In genomic region chr11:77825853-77826252, GRCm38 (mm10) we compare ENCODE assay signal across 8 mouse cellular contexts. TPM values are rescaled to one million over a fixed set of nuclear protein-coding genes. Genes with fewer than 3 reads are reported as not detected.
DNase-seq lines count a peak whose midpoint lies in the region; ATAC-seq and TF ChIP-seq lines count a peak whose summit lies in the region.

No protein-coding gene starts in this region.

- peak; percentile 81 for TF ChIP-seq CTCF in kidney, adult 2 months (conservative IDR thresholded peaks at IDR 0.05; ENCODE audit: insufficient read depth, insufficient read length, low read depth, low read length)
- TF ChIP-seq CTCF in thymus, adult 2 months (IDR thresholded peaks at IDR 0.05; ENCODE audit: borderline replicate concordance, control insufficient read depth, extremely low read depth, insufficient read depth, low read length, poor library complexity), result peak; percentile 73; the same call in 1 of the 2 replicates

- no peak overlapping the region for H3K27ac ChIP-seq in kidney, adult 2 months (ENCODE audit: insufficient read depth, low read depth, low read length)
- no peak overlapping the region for H3K27ac ChIP-seq in limb, embryonic 14.5 days (replicated peaks; ENCODE audit: low read depth, low read length)
- H3K27ac ChIP-seq in neural tube, embryonic 13.5 days (replicated peaks), result peak overlapping the region; percentile 67
- no peak overlapping the region for H3K27ac ChIP-seq in thymus, adult 2 months (ENCODE audit: control insufficient read depth, insufficient read depth, low read length)

- WGBS in kidney, adult 2 months, result 12% methylated on average over 5 of the region's 5 CpGs
- 0% methylated on average over 5 of the region's 5 CpGs for WGBS in limb, embryonic 14.5 days
- 0% methylated on average over 5 of the region's 5 CpGs for WGBS in neural tube, embryonic 13.5 days
- WGBS in thymus, adult 2 months, result 40% methylated on average over 5 of the region's 5 CpGs

- H3K9me3 ChIP-seq in limb, embryonic 14.5 days (ENCODE audit: control insufficient read depth, low read length), result no peaks in the 10 kb centered on the region
- H3K9me3 ChIP-seq in neural tube, embryonic 13.5 days, result no peaks in the 10 kb centered on the region

- TF ChIP-seq POLR2A in kidney, adult 2 months (IDR thresholded peaks at IDR 0.05; ENCODE audit: low read depth, low read length), result no peak
- TF ChIP-seq POLR2A in limb, embryonic 14.5 days (IDR thresholded peaks at IDR 0.05; ENCODE audit: borderline replicate concordance, extremely low read depth, insufficient read depth, insufficient read length), result no peak
- TF ChIP-seq POLR2A in thymus, adult 2 months (IDR thresholded peaks at IDR 0.05; ENCODE audit: control insufficient read depth, extremely low read depth, insufficient read depth, low read length, poor library complexity), result no peak

- DNase-seq in ovary, adult 18-20 months (ENCODE audit: low spot score), result peak; percentile 44
- DNase-seq in ovary, postnatal 10 days (ENCODE audit: low spot score), result no peak
- DNase-seq in cerebellum, adult 8-10 months, result peak; percentile 74
- peak; percentile 76 to 80 for DNase-seq in frontal cortex, postnatal 36 days (ENCODE audit: low spot score in 2 of 2)
- DNase-seq in kidney, adult 2 months, result peak; percentile 80
- peak; percentile 66 for DNase-seq in limb, embryonic 14.5 days (ENCODE audit: low spot score)
- DNase-seq in thymus, adult 2 months, result peak; percentile 72

- no peak overlapping the region for H3K4me3 ChIP-seq in kidney, adult 2 months (ENCODE audit: insufficient read depth, low read depth, low read length)
- H3K4me3 ChIP-seq in limb, embryonic 14.5 days (replicated peaks; ENCODE audit: low read length), result no peak overlapping the region
- no peak overlapping the region for H3K4me3 ChIP-seq in neural tube, embryonic 13.5 days
- H3K4me3 ChIP-seq in thymus, adult 2 months (ENCODE audit: control insufficient read depth, insufficient read depth, low read length), result no peak overlapping the region

- H3K36me3 ChIP-seq in kidney, adult 2 months (ENCODE audit: control insufficient read depth, insufficient read depth, low read length), result peaks cover 8% of the 10 kb centered on the region; the same call in 1 of the 2 replicates
- peaks cover 61% of the 10 kb centered on the region for H3K36me3 ChIP-seq in limb, embryonic 14.5 days (ENCODE audit: control insufficient read depth, insufficient read depth, low read length)
- H3K36me3 ChIP-seq in neural tube, embryonic 13.5 days, result peaks cover 62% of the 10 kb centered on the region
- peaks cover 56% of the 10 kb centered on the region for H3K36me3 ChIP-seq in thymus, adult 2 months (ENCODE audit: control insufficient read depth, insufficient read depth, low read length)

- no peak overlapping the region for H3K4me2 ChIP-seq in limb, embryonic 14.5 days (replicated peaks; ENCODE audit: low read depth, low read length, severe bottlenecking)
- no peak overlapping the region for H3K4me2 ChIP-seq in neural tube, embryonic 13.5 days

- ATAC-seq in limb, embryonic 14.5 days (ENCODE audit: low FRiP score, low read depth), result no peak
- ATAC-seq in neural tube, embryonic 13.5 days (ENCODE audit: low read depth), result no peak

- H3K27me3 ChIP-seq in kidney, adult 2 months (replicated peaks; ENCODE audit: control insufficient read depth, insufficient read depth, low read length), result no peaks in the 10 kb centered on the region
- H3K27me3 ChIP-seq in limb, embryonic 14.5 days (ENCODE audit: control insufficient read depth, insufficient read depth, low read length), result no peaks in the 10 kb centered on the region
- H3K27me3 ChIP-seq in neural tube, embryonic 13.5 days, result peaks cover 52% of the 10 kb centered on the region
- H3K27me3 ChIP-seq in thymus, adult 2 months (ENCODE audit: control insufficient read depth, insufficient read depth, low read length), result no peaks in the 10 kb centered on the region

- no peaks in the 10 kb centered on the region; the same call in 1 of the 2 replicates for H3K4me1 ChIP-seq in kidney, adult 2 months (ENCODE audit: control insufficient read depth, insufficient read depth, low read length)
- peaks cover 4% of the 10 kb centered on the region; the same call in 1 of the 2 replicates for H3K4me1 ChIP-seq in limb, embryonic 14.5 days (ENCODE audit: control insufficient read depth, insufficient read depth, low read length)
- H3K4me1 ChIP-seq in neural tube, embryonic 13.5 days (replicated peaks), result peaks cover 49% of the 10 kb centered on the region
- H3K4me1 ChIP-seq in thymus, adult 2 months (replicated peaks; ENCODE audit: control insufficient read depth, insufficient read depth, low read length), result no peaks in the 10 kb centered on the region

- no peak overlapping the region for H3K9ac ChIP-seq in limb, embryonic 14.5 days (ENCODE audit: low read depth, low read length, severe bottlenecking)
- H3K9ac ChIP-seq in neural tube, embryonic 13.5 days, result no peak overlapping the region

RNA-seq across cellular contexts. Expression of gene Gm10277, which starts 38.3 kb away (rescaled TPM):
- polyA plus RNA-seq in kidney, adult 2 months (2012; rRNA removed), result 0.04 TPM in 1 of 2 replicates, not detected in the other
- polyA plus RNA-seq in limb, embryonic 14.5 days (2012; rRNA removed), result not detected in 2 replicates
- 0.75 and 0.89 TPM in 2 replicates for polyA plus RNA-seq in limb, embryonic 14.5 days (2014; fragmentation: Nextera tagmentation; extraction: Ambion mirVana)
- 1.7 and 2.8 TPM in 2 replicates for polyA plus RNA-seq in neural tube, embryonic 13.5 days (2015; fragmentation: Nextera tagmentation; extraction: Ambion mirVana)
- polyA plus RNA-seq in thymus, adult 2 months (2012; rRNA removed), result not detected in 2 replicates
